ENCODE assay signal across 8 mouse cellular contexts in genomic region chr7:51270531-51271090, GRCm38 (mm10).
A peak's percentile ranks its signal among the peaks of the same experiment; 100 is the strongest.
DNase-seq lines count a peak whose midpoint lies in the region; ATAC-seq and TF ChIP-seq lines count a peak whose summit lies in the region.

No protein-coding gene starts in this region.

- no peaks in the 10 kb centered on the region for H3K36me3 ChIP-seq in forebrain, embryonic 10.5 days (replicated peaks)
- no peaks in the 10 kb centered on the region for H3K36me3 ChIP-seq in forebrain, embryonic 16.5 days (ENCODE audit: control insufficient read depth, insufficient read depth)
- H3K36me3 ChIP-seq in ES-Bruce4 (ENCODE audit: control insufficient read depth, insufficient read depth, low read length, poor library complexity, severe bottlenecking) = no peaks in the 10 kb centered on the region

- H3K9ac ChIP-seq in forebrain, embryonic 16.5 days (replicated peaks; ENCODE audit: low read depth, low read length) = no peak overlapping the region
- no peak overlapping the region for H3K9ac ChIP-seq in ES-Bruce4 (ENCODE audit: low read depth, poor library complexity, severe bottlenecking)

- TF ChIP-seq EP300 in ES-Bruce4 (IDR thresholded peaks at IDR 0.05; ENCODE audit: insufficient read depth, low read depth, low read length) = no peak

- H3K4me2 ChIP-seq in forebrain, embryonic 16.5 days (ENCODE audit: low read length) = no peak overlapping the region

- no peak for TF ChIP-seq POLR2A in ES-Bruce4 (IDR thresholded peaks at IDR 0.05; ENCODE audit: insufficient read depth, low read length)

- ATAC-seq in forebrain, embryonic 16.5 days = no peak
- no peak for ATAC-seq in monocyte, adult 5-6 weeks (replicated peaks; ENCODE audit: insufficient number of reproducible peaks, low FRiP score, low TSS enrichment, poor library complexity, severe bottlenecking)

- H3K4me1 ChIP-seq in forebrain, embryonic 10.5 days = peaks cover 8% of the 10 kb centered on the region; the same call in 1 of the 2 replicates
- H3K4me1 ChIP-seq in forebrain, embryonic 16.5 days (replicated peaks; ENCODE audit: control insufficient read depth, insufficient read depth, low read length) = no peaks in the 10 kb centered on the region
- no peaks in the 10 kb centered on the region for H3K4me1 ChIP-seq in ES-Bruce4 (ENCODE audit: control insufficient read depth, insufficient read depth, low read length)

- H3K27me3 ChIP-seq in forebrain, embryonic 10.5 days (ENCODE audit: poor library complexity, severe bottlenecking) = no peaks in the 10 kb centered on the region
- H3K27me3 ChIP-seq in forebrain, embryonic 16.5 days (replicated peaks; ENCODE audit: control insufficient read depth, insufficient read depth, low read length) = no peaks in the 10 kb centered on the region
- H3K27me3 ChIP-seq in ES-Bruce4 (ENCODE audit: control insufficient read depth, insufficient read depth, low read length, poor library complexity, severe bottlenecking) = no peaks in the 10 kb centered on the region

- TF ChIP-seq CTCF in ES-Bruce4 (IDR thresholded peaks at IDR 0.05; ENCODE audit: low read depth, low read length) = peak; percentile 73

- no peaks in the 10 kb centered on the region for H3K9me3 ChIP-seq in forebrain, embryonic 10.5 days
- H3K9me3 ChIP-seq in forebrain, embryonic 16.5 days (ENCODE audit: control insufficient read depth, low read length) = no peaks in the 10 kb centered on the region
- H3K9me3 ChIP-seq in ES-Bruce4 (replicated peaks; ENCODE audit: control insufficient read depth, insufficient read depth, low read length, poor library complexity, severe bottlenecking) = no peaks in the 10 kb centered on the region

- 67% methylated on average over 12 of the region's 12 CpGs for WGBS in forebrain, embryonic 10.5 days
- WGBS in forebrain, embryonic 16.5 days = 65% methylated on average over 12 of the region's 12 CpGs

- no peak overlapping the region for H3K4me3 ChIP-seq in forebrain, embryonic 10.5 days
- no peak overlapping the region for H3K4me3 ChIP-seq in forebrain, embryonic 16.5 days (replicated peaks; ENCODE audit: low read length)
- H3K4me3 ChIP-seq in ES-Bruce4 (ENCODE audit: low read depth, low read length) = peak overlapping the region; percentile 9; the same call in 1 of the 2 replicates

- H3K27ac ChIP-seq in forebrain, embryonic 10.5 days = no peak overlapping the region
- H3K27ac ChIP-seq in forebrain, embryonic 16.5 days (ENCODE audit: low read length) = no peak overlapping the region
- no peak overlapping the region for H3K27ac ChIP-seq in ES-Bruce4 (ENCODE audit: insufficient read depth, low read length)

- DNase-seq in forebrain, embryonic 10.5 days (ENCODE audit: extremely low spot score, low spot score) = peak; percentile 21
- DNase-seq in cerebellum, postnatal 14 days = peak; percentile 91 to 95
- peak; percentile 20 to 60 for DNase-seq in gastrocnemius, postnatal 4 days (ENCODE audit: low spot score in 2 of 2)
- peak; percentile 69 to 70 for DNase-seq in layer of hippocampus, postnatal 10 days (ENCODE audit: low spot score in 2 of 2)
- DNase-seq in ovary, postnatal 36 days (ENCODE audit: low spot score) = peak; percentile 25

Comparison
In these comparisons a context has a peak if more than half of its experiments do, and no peak if none do; other contexts are left out.
1. DNase-seq: peak in every context shown above with its lines; median percentile 93 in cerebellum, postnatal 14 days; 70 in layer of hippocampus, postnatal 10 days; 40 in gastrocnemius, postnatal 4 days; 25 in ovary, postnatal 36 days; 21 in forebrain, embryonic 10.5 days.